Mouse (Mus musculus): ENCODE measurements at regions not wholly inside any gene's neighbourhood (a gene's known extent, or its start where the extent isn't known, plus 50 kb on each side); places are given as distances from the start of the nearest gene placed in this dataset.

GRCm38 (mm10) chr10:122149038-122149437 lies 51.9 kb upstream of the Rxylt1 start:
- no peak overlapping the region for H3K27ac ChIP-seq
- no peak overlapping the region for H3K4me3 ChIP-seq
- intact Hi-C loops (cut with DNase I): no loop called here
- DNase-seq: no peak
- TF ChIP-seq CTCF (IDR thresholded peaks at IDR 0.05): no peak

GRCm38 (mm10) chr10:122148609-122149008 lies 51.4 kb upstream of the Rxylt1 start:
- DNase-seq: no peak
- Histone ChIP-seq H3K4me3 (no peak overlapping the region), H3K27ac (no peak overlapping the region)
- TF ChIP-seq CTCF (IDR thresholded peaks at IDR 0.05): no peak
- intact Hi-C loops (cut with DNase I): no loop called here
